Mouse (Mus musculus): ENCODE results near the gene Sema4g. TPM values are rescaled to one million over a fixed set of nuclear protein-coding genes. Genes with fewer than 3 reads are reported as not detected.

The Sema4g gene
- total RNA-seq, 1 experiment = 3.8 TPM

DNA sequence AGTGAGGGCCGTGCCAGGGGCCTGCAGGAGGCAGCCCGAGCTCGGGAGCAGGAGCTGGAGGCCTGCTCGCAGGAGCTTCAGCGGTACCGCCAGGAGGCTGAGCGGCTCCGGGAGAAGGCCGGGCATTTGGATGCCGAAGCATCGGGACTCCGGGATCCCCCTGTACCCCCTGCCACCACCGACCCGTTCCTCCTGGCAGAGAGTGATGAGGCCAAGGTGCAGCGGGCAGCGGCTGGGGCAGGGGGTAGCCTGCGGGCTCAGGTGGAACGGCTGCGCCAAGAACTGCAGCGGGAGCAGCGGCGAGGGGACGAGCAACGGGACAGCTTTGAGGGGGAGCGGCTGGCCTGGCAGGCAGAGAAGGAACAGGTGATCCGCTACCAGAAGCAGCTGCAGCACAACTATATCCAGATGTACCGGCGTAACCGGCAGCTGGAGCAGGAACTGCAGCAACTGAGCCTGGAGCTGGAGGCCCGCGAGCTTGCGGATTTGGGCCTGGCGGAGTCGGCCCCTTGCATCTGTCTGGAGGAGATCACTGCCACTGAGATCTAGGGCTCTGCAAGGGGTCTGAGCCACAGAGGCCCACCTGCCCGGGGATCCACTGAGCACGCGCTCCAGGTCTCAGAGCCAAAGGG lies 37.2 kb downstream of the Sema4g start:
- H3K4me3 ChIP-seq (ENCODE audit: insufficient read depth in 1 of 2, low read depth in 1 of 2, low read length in 2 of 2, poor library complexity in 1 of 2, severe bottlenecking in 1 of 2) = peak overlapping the region; percentile 33 to 48
- no peak for DNase-seq (ENCODE audit: low read depth, low spot score)
- H3K9ac ChIP-seq (ENCODE audit: insufficient read depth, low read depth, low read length, poor library complexity, severe bottlenecking) = peak overlapping the region; percentile 29; the same call in 1 of the 2 replicates
- H3K9me3 ChIP-seq (ENCODE audit: control insufficient read depth, insufficient read depth, low read depth, low read length) = no peaks in the 10 kb centered on the region
- no peak overlapping the region for H3K27ac ChIP-seq (ENCODE audit: insufficient read depth, low read depth, low read length, poor library complexity, severe bottlenecking)
- TF ChIP-seq MAFK (IDR thresholded peaks at IDR 0.05; ENCODE audit: insufficient read depth, low read depth, low read length) (no peak), CHD2 (IDR thresholded peaks at IDR 0.05; ENCODE audit: low read depth, low read length) (no peak), HCFC1 (IDR thresholded peaks at IDR 0.05; ENCODE audit: borderline replicate concordance, insufficient read depth, low read length) (no peak), ZNF384 (IDR thresholded peaks at IDR 0.05; ENCODE audit: low read depth, low read length) (no peak), ZC3H11A (IDR thresholded peaks at IDR 0.05; ENCODE audit: borderline replicate concordance, low read depth, low read length) (no peak)
- in situ Hi-C loops (cut with MboI; ENCODE audit: low sequenced_read_pairs in 2 of 2, unreplicated experiment in 2 of 2) = no loop called here
- H3K36me3 ChIP-seq (ENCODE audit: control insufficient read depth, insufficient read depth, low read length, poor library complexity, severe bottlenecking) = peaks cover 25% of the 10 kb centered on the region; the same call in 1 of the 2 replicates
- H3K4me1 ChIP-seq (ENCODE audit: control insufficient read depth in 2 of 2, insufficient read depth in 2 of 2, low read length in 2 of 2, poor library complexity in 1 of 2) = peaks cover 8 to 47% of the 10 kb centered on the region in 2 experiments; a peak in 3 of 4 replicates

- Histone ChIP-seq H3K9ac (ENCODE audit: insufficient read depth, low read depth, low read length, poor library complexity, severe bottlenecking) (no peak overlapping the region), H3K36me3 (ENCODE audit: control insufficient read depth, insufficient read depth, low read length, poor library complexity, severe bottlenecking) (peaks cover 25% of the 10 kb centered on the region; the same call in 1 of the 2 replicates), H3K27ac (ENCODE audit: insufficient read depth, low read depth, low read length, poor library complexity, severe bottlenecking) (no peak overlapping the region), H3K9me3 (ENCODE audit: control insufficient read depth, insufficient read depth, low read depth, low read length) (no peaks in the 10 kb centered on the region), H3K4me3 (ENCODE audit: insufficient read depth in 1 of 2, low read depth in 1 of 2, low read length in 2 of 2, poor library complexity in 1 of 2, severe bottlenecking in 1 of 2) (no peak overlapping the region; a peak in 1 of 4 replicates), H3K4me1 (ENCODE audit: control insufficient read depth in 2 of 2, insufficient read depth in 2 of 2, low read length in 2 of 2, poor library complexity in 1 of 2) (peaks cover 8 to 47% of the 10 kb centered on the region in 2 experiments; a peak in 3 of 4 replicates)
- no peak for DNase-seq (ENCODE audit: low read depth, low spot score)
- TF ChIP-seq ZC3H11A (IDR thresholded peaks at IDR 0.05; ENCODE audit: borderline replicate concordance, low read depth, low read length) (no peak), HCFC1 (IDR thresholded peaks at IDR 0.05; ENCODE audit: borderline replicate concordance, insufficient read depth, low read length) (no peak), MAFK (IDR thresholded peaks at IDR 0.05; ENCODE audit: insufficient read depth, low read depth, low read length) (no peak), CHD2 (IDR thresholded peaks at IDR 0.05; ENCODE audit: low read depth, low read length) (no peak), ZNF384 (IDR thresholded peaks at IDR 0.05; ENCODE audit: low read depth, low read length) (no peak)
- in situ Hi-C loops (cut with MboI; ENCODE audit: low sequenced_read_pairs in 2 of 2, unreplicated experiment in 2 of 2) = no loop called here
Measured at GRCm38 (mm10) chr19:45026958-45027670, 38.2 kb downstream of the Sema4g start.

GRCm38 (mm10) chr19:45027848-45028247 lies 38.9 kb downstream of the Sema4g start:
- Histone ChIP-seq H3K9ac (ENCODE audit: insufficient read depth, low read depth, low read length, poor library complexity, severe bottlenecking) (no peak overlapping the region), H3K4me3 (ENCODE audit: insufficient read depth in 1 of 2, low read depth in 1 of 2, low read length in 2 of 2, poor library complexity in 1 of 2, severe bottlenecking in 1 of 2) (no peak overlapping the region), H3K9me3 (ENCODE audit: control insufficient read depth, insufficient read depth, low read depth, low read length) (no peaks in the 10 kb centered on the region), H3K36me3 (ENCODE audit: control insufficient read depth, insufficient read depth, low read length, poor library complexity, severe bottlenecking) (peaks cover 22% of the 10 kb centered on the region; the same call in 1 of the 2 replicates), H3K4me1 (ENCODE audit: control insufficient read depth in 2 of 2, insufficient read depth in 2 of 2, low read length in 2 of 2, poor library complexity in 1 of 2) (peaks cover 8 to 49% of the 10 kb centered on the region in 2 experiments; a peak in 3 of 4 replicates), H3K27ac (ENCODE audit: insufficient read depth, low read depth, low read length, poor library complexity, severe bottlenecking) (no peak overlapping the region)
- in situ Hi-C loops (cut with MboI; ENCODE audit: low sequenced_read_pairs in 2 of 2, unreplicated experiment in 2 of 2) = no loop called here
- no peak for TF ChIP-seq MAFK (IDR thresholded peaks at IDR 0.05; ENCODE audit: insufficient read depth, low read depth, low read length)
- no peak for TF ChIP-seq ZNF384 (IDR thresholded peaks at IDR 0.05; ENCODE audit: low read depth, low read length)
- no peak for TF ChIP-seq ZC3H11A (IDR thresholded peaks at IDR 0.05; ENCODE audit: borderline replicate concordance, low read depth, low read length)
- no peak for TF ChIP-seq CHD2 (IDR thresholded peaks at IDR 0.05; ENCODE audit: low read depth, low read length)
- TF ChIP-seq HCFC1 (IDR thresholded peaks at IDR 0.05; ENCODE audit: borderline replicate concordance, insufficient read depth, low read length) = no peak
- DNase-seq (ENCODE audit: low read depth, low spot score) = no peak

- DNase-seq (ENCODE audit: low read depth, low spot score) = no peak
- Histone ChIP-seq H3K9ac (ENCODE audit: insufficient read depth, low read depth, low read length, poor library complexity, severe bottlenecking) (no peak overlapping the region), H3K4me1 (ENCODE audit: control insufficient read depth in 2 of 2, insufficient read depth in 2 of 2, low read length in 2 of 2, poor library complexity in 1 of 2) (peaks cover 8 to 46% of the 10 kb centered on the region in 2 experiments; a peak in 3 of 4 replicates), H3K9me3 (ENCODE audit: control insufficient read depth, insufficient read depth, low read depth, low read length) (no peaks in the 10 kb centered on the region), H3K27ac (ENCODE audit: insufficient read depth, low read depth, low read length, poor library complexity, severe bottlenecking) (no peak overlapping the region), H3K36me3 (ENCODE audit: control insufficient read depth, insufficient read depth, low read length, poor library complexity, severe bottlenecking) (peaks cover 19% of the 10 kb centered on the region; the same call in 1 of the 2 replicates), H3K4me3 (ENCODE audit: insufficient read depth in 1 of 2, low read depth in 1 of 2, low read length in 2 of 2, poor library complexity in 1 of 2, severe bottlenecking in 1 of 2) (peak overlapping the region; percentile 19 to 28; a peak in 3 of 4 replicates)
- TF ChIP-seq ZNF384 (IDR thresholded peaks at IDR 0.05; ENCODE audit: low read depth, low read length) = no peak
- no peak for TF ChIP-seq HCFC1 (IDR thresholded peaks at IDR 0.05; ENCODE audit: borderline replicate concordance, insufficient read depth, low read length)
- TF ChIP-seq ZC3H11A (IDR thresholded peaks at IDR 0.05; ENCODE audit: borderline replicate concordance, low read depth, low read length) = no peak
- TF ChIP-seq MAFK (IDR thresholded peaks at IDR 0.05; ENCODE audit: insufficient read depth, low read depth, low read length) = no peak
- no peak for TF ChIP-seq CHD2 (IDR thresholded peaks at IDR 0.05; ENCODE audit: low read depth, low read length)
- in situ Hi-C loops (cut with MboI; ENCODE audit: low sequenced_read_pairs in 2 of 2, unreplicated experiment in 2 of 2) = no loop called here
Measured at GRCm38 (mm10) chr19:45028746-45029145, 39.8 kb downstream of the Sema4g start.

Measured in ES-E14 (cell line).